Mouse (Mus musculus) erythroblast, adult 5-6 weeks (primary cell): ENCODE results near the gene Elobl. TPM values are rescaled to one million over a fixed set of nuclear protein-coding genes. Genes with fewer than 3 reads are reported as not detected.

Experiments used
- ATAC-seq: replicated peaks from 2 replicates; pipeline ENCODE4 v1.8.0; 2016; ENCODE audit warnings: moderate number of reproducible peaks, mild to moderate bottlenecking, moderate TSS enrichment, inconsistent platforms; ENCODE audit not compliant: poor library complexity, low FRiP score, severe bottlenecking
- total RNA-seq, 2 experiments: library from RNA; stranded (forward) in 1 of 2; stranded (reverse) in 1 of 2; fragments of 150-400 nt in 1 of 2; fragments of 200-764, 138-1000 nt in 1 of 2; gene quantifications; 2 replicates each; pipeline versions ENCODE4 v1.2.3 to v1.2.4; 2015 to 2017; ENCODE audit warnings: low replicate concordance in 2 of 2

The Elobl gene
- total RNA-seq, 2 experiments from 2014 or later = not detected

DNA sequence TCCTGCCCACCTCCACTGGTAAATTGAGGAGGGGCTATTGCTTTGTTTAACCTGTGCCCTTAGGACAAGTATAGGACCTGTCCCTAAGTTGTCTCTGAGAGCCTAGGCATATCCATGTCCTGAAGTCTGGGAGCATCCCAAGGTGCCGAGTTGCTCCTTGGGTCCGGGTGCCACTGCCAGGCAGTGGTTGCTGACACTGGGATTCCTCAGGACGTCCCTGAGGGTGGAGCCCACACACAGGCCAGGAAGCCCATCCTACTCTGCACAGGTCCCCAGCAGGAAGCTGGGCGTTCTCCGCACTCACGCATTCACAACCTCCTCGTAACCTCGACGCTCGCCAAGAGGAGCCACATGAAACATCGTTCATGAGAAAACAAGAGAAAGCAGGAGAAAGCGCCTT, 25.2 kb downstream of the Elobl start:
- no peak for ATAC-seq

DNA sequence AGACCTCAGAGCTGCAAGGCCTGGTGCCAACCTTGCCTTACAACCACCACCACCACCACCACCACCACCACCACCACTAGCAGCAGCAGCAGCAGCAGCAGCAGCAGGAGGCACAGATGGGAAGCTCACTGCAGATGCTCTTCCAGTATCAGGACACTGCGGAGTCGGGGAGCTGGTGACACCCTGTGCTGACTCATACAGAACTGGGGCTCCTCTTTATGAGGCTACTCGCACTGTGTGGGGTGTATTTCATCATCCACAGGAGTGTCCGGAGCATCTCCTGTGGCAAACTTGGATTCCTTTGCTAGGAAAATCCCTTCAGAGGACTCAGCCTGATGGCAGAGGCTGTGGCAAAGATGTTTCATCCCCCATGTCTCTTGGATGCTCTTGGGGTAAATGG, 27.1 kb downstream of the Elobl start:
- ATAC-seq = no peak

DNA sequence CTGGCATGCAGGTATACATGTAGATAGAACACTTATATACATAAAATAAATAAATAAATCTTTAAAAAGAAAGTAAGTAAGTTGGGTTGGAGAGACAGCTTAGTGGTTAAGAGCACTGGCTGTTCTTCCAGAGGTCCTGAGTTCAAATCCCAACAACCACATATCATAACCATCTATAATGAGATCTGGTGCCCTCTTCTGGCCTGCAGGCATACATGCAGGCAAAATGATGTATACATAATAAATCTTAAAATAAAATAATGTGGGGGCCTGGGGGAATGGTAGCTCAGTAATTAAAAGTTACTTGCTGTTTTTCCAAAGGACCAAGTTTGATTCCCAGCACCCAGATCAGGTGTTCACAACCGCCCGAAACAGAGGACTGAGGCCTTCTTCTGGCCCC, 28.0 kb downstream of the Elobl start:
- ATAC-seq = no peak

DNA sequence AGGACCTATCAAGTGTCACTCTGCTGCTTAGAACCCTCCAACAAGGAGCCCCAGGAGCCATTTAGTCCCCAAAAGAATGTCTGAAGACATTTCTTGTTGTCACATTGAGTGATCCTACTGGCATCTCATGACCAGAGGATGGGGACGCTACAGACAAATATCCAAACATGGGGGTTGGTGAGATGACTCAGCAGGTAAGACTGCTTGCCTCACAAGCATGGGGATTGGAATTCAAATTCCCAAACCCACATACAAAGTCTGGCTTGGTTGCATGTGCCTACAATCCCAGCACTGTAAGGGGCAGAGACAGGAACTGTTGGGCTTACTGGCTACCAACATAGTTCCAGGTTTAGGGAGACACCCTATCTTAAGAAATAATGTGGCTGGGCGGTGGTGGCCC, 28.8 kb downstream of the Elobl start:
- no peak for ATAC-seq

DNA sequence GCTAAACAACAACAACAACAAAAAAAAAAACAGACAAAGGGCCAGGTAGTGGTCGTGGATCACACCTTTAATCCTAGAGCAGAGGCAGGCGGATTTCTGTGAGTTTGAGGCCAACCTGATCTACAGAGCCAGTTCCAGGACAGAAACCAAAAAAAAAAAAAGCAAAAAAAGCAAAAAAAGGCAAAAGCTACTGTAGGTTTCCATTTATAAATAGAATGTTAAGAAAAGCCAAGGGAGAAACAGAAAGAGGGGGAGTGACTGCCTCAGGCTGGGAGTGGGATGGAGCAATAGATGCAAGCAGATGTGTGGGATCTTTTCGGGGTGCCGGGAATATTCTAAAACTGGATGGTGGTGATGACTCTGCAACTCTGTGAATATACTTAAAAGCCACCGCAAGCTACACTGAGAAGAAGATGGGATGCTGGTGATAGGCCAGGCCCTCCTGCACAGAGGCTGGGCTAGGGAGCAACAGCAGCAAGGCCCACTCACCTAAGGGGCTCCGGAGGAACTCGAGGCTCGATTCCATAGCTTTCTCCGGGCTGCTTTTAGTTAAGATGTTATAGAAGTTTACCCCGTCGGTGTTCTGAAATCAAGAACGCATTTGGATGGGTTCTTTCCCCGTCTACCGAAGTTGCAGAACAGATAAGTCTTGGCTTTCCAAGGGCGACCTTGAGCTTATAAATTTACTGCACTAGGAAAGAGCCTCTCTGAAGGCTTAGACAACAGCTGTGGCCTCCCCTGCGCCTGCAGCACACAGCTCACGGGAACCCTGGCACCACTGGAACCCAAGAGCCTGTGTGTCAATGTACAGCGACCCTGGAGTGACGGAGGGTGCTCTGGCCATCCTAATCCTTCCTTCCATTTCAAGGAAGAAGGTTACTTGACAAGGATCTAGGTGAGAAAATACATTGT, 32.4 kb downstream of the Elobl start:
- ATAC-seq = no peak

DNA sequence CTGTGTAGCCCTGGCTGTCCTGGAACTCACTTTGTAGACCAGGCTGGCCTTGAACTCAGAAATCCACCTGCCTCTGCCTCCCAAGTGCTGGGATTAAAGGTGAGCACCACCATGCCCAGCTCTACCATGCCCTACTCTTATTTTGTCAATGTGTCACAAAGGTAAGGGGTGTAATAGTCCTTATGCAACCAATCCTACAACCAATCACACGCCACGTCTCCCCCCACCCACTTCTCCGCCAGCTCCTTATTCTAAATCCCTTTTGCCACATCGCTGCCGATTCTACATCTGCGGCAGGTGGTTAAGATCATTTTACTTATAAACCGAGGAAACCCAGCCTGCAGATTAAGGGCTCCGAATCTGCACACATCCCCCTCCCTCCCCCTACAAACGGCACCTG, 33.7 kb downstream of the Elobl start:
- no peak for ATAC-seq

DNA sequence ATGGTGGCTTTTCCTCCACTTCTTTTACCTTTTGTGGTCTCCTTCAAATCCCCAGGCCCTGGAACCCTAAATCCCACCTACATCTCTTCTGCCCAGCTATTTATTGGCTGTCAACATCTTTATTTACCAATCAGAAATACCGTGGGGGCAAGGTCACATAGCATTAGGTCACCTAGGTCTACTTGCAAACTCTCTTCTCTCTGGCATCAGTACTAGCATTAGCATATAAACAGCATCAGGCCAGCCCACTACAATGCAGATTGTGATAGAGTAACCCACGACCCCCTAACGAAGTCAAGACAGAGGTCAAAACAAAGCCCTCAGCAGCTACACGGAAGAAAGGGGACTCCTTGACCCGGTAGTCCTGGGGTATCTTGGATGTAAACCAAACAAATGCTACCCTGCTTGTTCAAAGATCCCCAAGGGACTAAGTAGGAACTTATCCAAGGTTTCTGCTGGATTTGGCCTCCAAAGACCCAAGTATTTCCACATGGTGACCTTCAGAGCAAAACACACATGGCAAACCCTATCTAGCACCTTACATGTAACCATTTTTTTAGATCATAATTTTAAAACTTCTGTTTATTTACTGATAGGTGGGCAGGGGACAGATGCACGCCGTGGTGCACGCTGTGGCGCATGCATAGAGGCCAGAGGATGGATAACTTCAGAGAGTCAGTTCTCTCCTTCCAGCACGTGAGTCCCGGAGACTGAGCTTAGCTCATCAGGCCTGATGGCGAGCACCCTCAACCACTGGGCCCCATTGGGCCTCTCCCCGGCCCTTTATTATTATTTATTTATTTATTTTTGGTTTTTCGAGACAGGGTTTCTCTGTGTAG, 34.8 kb downstream of the Elobl start:
- ATAC-seq = no peak

DNA sequence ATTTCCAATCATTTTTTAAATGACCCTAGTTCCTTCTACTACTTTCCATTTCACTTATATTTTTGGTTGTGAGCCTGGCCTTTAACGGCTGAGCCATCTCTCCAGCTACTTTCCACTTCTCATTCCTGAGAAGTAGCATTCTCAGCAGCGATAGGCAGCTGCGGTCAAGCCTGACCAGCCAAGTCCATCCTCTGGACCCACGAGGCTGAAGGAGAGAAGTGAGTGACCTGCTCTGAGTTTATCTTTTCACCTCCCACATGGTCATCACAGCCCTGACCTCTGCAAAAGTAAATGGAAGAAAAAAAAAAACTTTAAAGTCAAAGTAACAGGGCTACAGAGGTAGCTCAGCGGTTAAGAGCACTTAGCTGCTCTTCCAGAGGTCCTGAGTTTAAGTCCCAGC, 40.2 kb downstream of the Elobl start:
- ATAC-seq = no peak

Other genes with a start within 250 kb of the Elobl start
- gene Msi2, start 248.4 kb downstream of the Elobl start, total RNA-seq (2015; ENCODE audit: low replicate concordance) = 6.5 and 10.2 TPM in 2 replicates
- gene Msi2, start 248.4 kb downstream of the Elobl start, total RNA-seq (2017; ENCODE audit: low replicate concordance) = 8.6 and 13.9 TPM in 2 replicates
- 1.0 and 3.7 TPM in 2 replicates for gene Akap1, start 102.3 kb downstream of the Elobl start, total RNA-seq (2015; ENCODE audit: low replicate concordance)
- gene Akap1, start 102.3 kb downstream of the Elobl start, total RNA-seq (2017; ENCODE audit: low replicate concordance) = 0.98 and 3.7 TPM in 2 replicates
- 15.0 and 15.2 TPM in 2 replicates for gene Scpep1, start 11.5 kb downstream of the Elobl start, total RNA-seq (2015; ENCODE audit: low replicate concordance)
- 4.6 and 8.6 TPM in 2 replicates for gene Scpep1, start 11.5 kb downstream of the Elobl start, total RNA-seq (2017; ENCODE audit: low replicate concordance)
- 1.3 and 2.7 TPM in 2 replicates for gene Coil, start 3.3 kb upstream of the Elobl start, total RNA-seq (2015; ENCODE audit: low replicate concordance)
- gene Coil, start 3.3 kb upstream of the Elobl start, total RNA-seq (2017; ENCODE audit: low replicate concordance) = 1.3 and 6.3 TPM in 2 replicates
- gene Trim25, start 32.4 kb upstream of the Elobl start, total RNA-seq (2015; ENCODE audit: low replicate concordance) = 19.8 and 24.2 TPM in 2 replicates
- gene Trim25, start 32.4 kb upstream of the Elobl start, total RNA-seq (2017; ENCODE audit: low replicate concordance) = 16.4 and 20.5 TPM in 2 replicates
- not detected in 2 replicates for gene Dgke, start 99.9 kb upstream of the Elobl start, total RNA-seq (2015; ENCODE audit: low replicate concordance)
- 0.70 and 1.8 TPM in 2 replicates for gene Dgke, start 99.9 kb upstream of the Elobl start, total RNA-seq (2017; ENCODE audit: low replicate concordance)
- gene Gm525, start 106.9 kb upstream of the Elobl start, total RNA-seq (2015; ENCODE audit: low replicate concordance) = not detected in 2 replicates
- not detected in 2 replicates for gene Gm525, start 106.9 kb upstream of the Elobl start, total RNA-seq (2017; ENCODE audit: low replicate concordance)